Mouse (Mus musculus): Measurements from ENCODE around the gene Sptlc2. TPM values are rescaled to one million over a fixed set of nuclear protein-coding genes. Genes with fewer than 3 reads are reported as not detected.
"Not testable (repeated sequence)": the region's sequence is repeated elsewhere in the genome, so short reads cannot be mapped to it uniquely, and the experiment has no call there.

Gene Sptlc2
- polyA plus RNA-seq, 1 experiment from 2014 or later: 56.1 TPM

GRCm38 (mm10) chr12:87330213-87330612 is 57.9 kb downstream of the Sptlc2 start:
- H3K36me3 ChIP-seq (ENCODE audit: control insufficient read depth, insufficient read depth, low read length): no peaks in the 10 kb centered on the region
- no peak overlapping the region for H3K27ac ChIP-seq (ENCODE audit: low read depth, low read length)
- DNase-seq (ENCODE audit: low spot score, missing footprints) (no peak), ATAC-seq (ENCODE audit: low FRiP score) (no peak)
- peaks cover 30% of the 10 kb centered on the region for H3K27me3 ChIP-seq (ENCODE audit: control insufficient read depth, insufficient read depth, low read length)
- H3K4me1 ChIP-seq (ENCODE audit: control insufficient read depth, insufficient read depth, low read length): peaks cover 6% of the 10 kb centered on the region
- no peak overlapping the region for H3K9ac ChIP-seq (ENCODE audit: low read length)
- WGBS: 62% methylated on average over 2 of the region's 2 CpGs
- no peak overlapping the region for H3K4me3 ChIP-seq (ENCODE audit: low read depth, low read length)
- H3K4me2 ChIP-seq: no peak overlapping the region
- no peaks in the 10 kb centered on the region for H3K9me3 ChIP-seq (ENCODE audit: control insufficient read depth, low read length)

- DNase-seq (ENCODE audit: low spot score, missing footprints) (peak; percentile 89), ATAC-seq (ENCODE audit: low FRiP score) (no peak; the same call in none of the 2 replicates)
- Histone ChIP-seq H3K27me3 (ENCODE audit: control insufficient read depth, insufficient read depth, low read length) (peaks cover 30% of the 10 kb centered on the region), H3K4me3 (ENCODE audit: low read depth, low read length) (no peak overlapping the region), H3K4me2 (no peak overlapping the region), H3K9me3 (ENCODE audit: control insufficient read depth, low read length) (no peaks in the 10 kb centered on the region), H3K36me3 (ENCODE audit: control insufficient read depth, insufficient read depth, low read length) (no peaks in the 10 kb centered on the region), H3K4me1 (ENCODE audit: control insufficient read depth, insufficient read depth, low read length) (peaks cover 6% of the 10 kb centered on the region), H3K9ac (ENCODE audit: low read length) (no peak overlapping the region), H3K27ac (ENCODE audit: low read depth, low read length) (no peak overlapping the region)
- 10% methylated on average over 4 of the region's 4 CpGs for WGBS
These were observed 60.1 kb downstream of the Sptlc2 start for GRCm38 (mm10) chr12:87328025-87328424.

- H3K36me3 ChIP-seq (ENCODE audit: control insufficient read depth, insufficient read depth, low read length): no peaks in the 10 kb centered on the region
- no peak overlapping the region for H3K9ac ChIP-seq (ENCODE audit: low read length)
- 9% methylated on average over 7 of the region's 7 CpGs for WGBS
- ATAC-seq (ENCODE audit: low FRiP score) (peak; percentile 85), DNase-seq (ENCODE audit: low spot score, missing footprints) (peak; percentile 91)
- H3K27me3 ChIP-seq (ENCODE audit: control insufficient read depth, insufficient read depth, low read length): peaks cover 30% of the 10 kb centered on the region
- H3K4me2 ChIP-seq: no peak overlapping the region
- H3K4me3 ChIP-seq (ENCODE audit: low read depth, low read length): no peak overlapping the region
- H3K4me1 ChIP-seq (ENCODE audit: control insufficient read depth, insufficient read depth, low read length): peaks cover 6% of the 10 kb centered on the region
- no peak overlapping the region for H3K27ac ChIP-seq (ENCODE audit: low read depth, low read length)
- H3K9me3 ChIP-seq (ENCODE audit: control insufficient read depth, low read length): no peaks in the 10 kb centered on the region
These were observed 60.5 kb downstream of the Sptlc2 start for GRCm38 (mm10) chr12:87327610-87328009.

- no peak overlapping the region for H3K4me3 ChIP-seq (ENCODE audit: low read depth, low read length)
- H3K9ac ChIP-seq (ENCODE audit: low read length): no peak overlapping the region
- H3K9me3 ChIP-seq (ENCODE audit: control insufficient read depth, low read length): no peaks in the 10 kb centered on the region
- H3K36me3 ChIP-seq (ENCODE audit: control insufficient read depth, insufficient read depth, low read length): no peaks in the 10 kb centered on the region
- DNase-seq (ENCODE audit: low spot score, missing footprints): no peak
- WGBS: 95% methylated on average over 3 of the region's 3 CpGs
- H3K27ac ChIP-seq (ENCODE audit: low read depth, low read length): no peak overlapping the region
- peaks cover 6% of the 10 kb centered on the region for H3K4me1 ChIP-seq (ENCODE audit: control insufficient read depth, insufficient read depth, low read length)
- peaks cover 23% of the 10 kb centered on the region for H3K27me3 ChIP-seq (ENCODE audit: control insufficient read depth, insufficient read depth, low read length)
- no peak overlapping the region for H3K4me2 ChIP-seq
- no peak for ATAC-seq (ENCODE audit: low FRiP score)
These were observed 62.7 kb downstream of the Sptlc2 start for GRCm38 (mm10) chr12:87325452-87325851.

GRCm38 (mm10) chr12:87319229-87319628 is 68.9 kb downstream of the Sptlc2 start:
- DNase-seq (ENCODE audit: low spot score, missing footprints) (no peak), ATAC-seq (ENCODE audit: low FRiP score) (no peak)
- no peak overlapping the region for H3K4me2 ChIP-seq
- no peaks in the 10 kb centered on the region for H3K4me1 ChIP-seq (ENCODE audit: control insufficient read depth, insufficient read depth, low read length)
- H3K4me3 ChIP-seq (ENCODE audit: low read depth, low read length): no peak overlapping the region
- H3K9ac ChIP-seq (ENCODE audit: low read length): no peak overlapping the region
- no peaks in the 10 kb centered on the region for H3K36me3 ChIP-seq (ENCODE audit: control insufficient read depth, insufficient read depth, low read length)
- 85% methylated on average over 3 of the region's 3 CpGs for WGBS
- H3K27me3 ChIP-seq (ENCODE audit: control insufficient read depth, insufficient read depth, low read length): no peaks in the 10 kb centered on the region
- H3K27ac ChIP-seq (ENCODE audit: low read depth, low read length): no peak overlapping the region
- no peaks in the 10 kb centered on the region for H3K9me3 ChIP-seq (ENCODE audit: control insufficient read depth, low read length)

GRCm38 (mm10) chr12:87317951-87318350 is 70.2 kb downstream of the Sptlc2 start:
- Histone ChIP-seq H3K9ac (ENCODE audit: low read length) (no peak overlapping the region), H3K4me2 (no peak overlapping the region), H3K4me3 (ENCODE audit: low read depth, low read length) (no peak overlapping the region), H3K36me3 (ENCODE audit: control insufficient read depth, insufficient read depth, low read length) (no peaks in the 10 kb centered on the region), H3K4me1 (ENCODE audit: control insufficient read depth, insufficient read depth, low read length) (no peaks in the 10 kb centered on the region), H3K27ac (ENCODE audit: low read depth, low read length) (no peak overlapping the region), H3K27me3 (ENCODE audit: control insufficient read depth, insufficient read depth, low read length) (no peaks in the 10 kb centered on the region), H3K9me3 (ENCODE audit: control insufficient read depth, low read length) (no peaks in the 10 kb centered on the region)
- 79% methylated on average over 1 of the region's 1 CpGs for WGBS
- ATAC-seq (ENCODE audit: low FRiP score) (no peak), DNase-seq (ENCODE audit: low spot score, missing footprints) (no peak)

GRCm38 (mm10) chr12:87313098-87313497 is 75.1 kb downstream of the Sptlc2 start:
- Histone ChIP-seq H3K4me1 (ENCODE audit: control insufficient read depth, insufficient read depth, low read length) (no peaks in the 10 kb centered on the region), H3K9me3 (ENCODE audit: control insufficient read depth, low read length) (no peaks in the 10 kb centered on the region), H3K36me3 (ENCODE audit: control insufficient read depth, insufficient read depth, low read length) (no peaks in the 10 kb centered on the region), H3K9ac (ENCODE audit: low read length) (no peak overlapping the region), H3K4me3 (ENCODE audit: low read depth, low read length) (no peak overlapping the region), H3K4me2 (no peak overlapping the region), H3K27me3 (ENCODE audit: control insufficient read depth, insufficient read depth, low read length) (no peaks in the 10 kb centered on the region), H3K27ac (ENCODE audit: low read depth, low read length) (no peak overlapping the region)
- no peak for ATAC-seq (ENCODE audit: low FRiP score)
- 68% methylated on average over 2 of the region's 2 CpGs for WGBS
- DNase-seq (ENCODE audit: low spot score, missing footprints): no peak

GRCm38 (mm10) chr12:87306584-87306844 is 81.6 kb downstream of the Sptlc2 start:
- not testable (repeated sequence) for H3K9me3 ChIP-seq (ENCODE audit: control insufficient read depth, low read length); DNase-seq (ENCODE audit: low spot score, missing footprints); H3K27me3 ChIP-seq (ENCODE audit: control insufficient read depth, insufficient read depth, low read length); H3K27ac ChIP-seq (ENCODE audit: low read depth, low read length); H3K36me3 ChIP-seq (ENCODE audit: control insufficient read depth, insufficient read depth, low read length); H3K4me1 ChIP-seq (ENCODE audit: control insufficient read depth, insufficient read depth, low read length); H3K9ac ChIP-seq (ENCODE audit: low read length); H3K4me2 ChIP-seq; ATAC-seq (ENCODE audit: low FRiP score); H3K4me3 ChIP-seq (ENCODE audit: low read depth, low read length)
- WGBS: 89% methylated on average over 4 of the region's 4 CpGs

GRCm38 (mm10) chr12:87305767-87306583 is 82.2 kb downstream of the Sptlc2 start:
- 43% methylated on average over 13 of the region's 13 CpGs for WGBS
- no peak for ATAC-seq (ENCODE audit: low FRiP score)

More at GRCm38 (mm10) chr12:87305767-87306583, 82.2 kb downstream of the Sptlc2 start:
- H3K9ac ChIP-seq (ENCODE audit: low read length): no peak overlapping the region
- no peak overlapping the region for H3K4me2 ChIP-seq
- H3K27ac ChIP-seq (ENCODE audit: low read depth, low read length): no peak overlapping the region
- H3K4me3 ChIP-seq (ENCODE audit: low read depth, low read length): no peak overlapping the region
- no peaks in the 10 kb centered on the region for H3K4me1 ChIP-seq (ENCODE audit: control insufficient read depth, insufficient read depth, low read length)
- H3K36me3 ChIP-seq (ENCODE audit: control insufficient read depth, insufficient read depth, low read length): no peaks in the 10 kb centered on the region
- H3K9me3 ChIP-seq (ENCODE audit: control insufficient read depth, low read length): no peaks in the 10 kb centered on the region
- no peak for DNase-seq (ENCODE audit: low spot score, missing footprints)
- peaks cover 3% of the 10 kb centered on the region; the same call in 1 of the 2 replicates for H3K27me3 ChIP-seq (ENCODE audit: control insufficient read depth, insufficient read depth, low read length)
